Mouse (Mus musculus) liver, postnatal 0 days (tissue): ENCODE results near the gene Fcna. TPM values are rescaled to one million over a fixed set of nuclear protein-coding genes. Genes with fewer than 3 reads are reported as not detected.

ENCODE experiments used
- ATAC-seq: fragments of 200-750 bp; cut with Nextera tagmentation; 2 replicates; pipeline ENCODE4 v1.8.0; 2017; ENCODE audit warnings: mild to moderate bottlenecking, moderate library complexity
- DNase-seq: peaks from one replicate; pipeline ENCODE4 v3.0.0-alpha.2; 2016
- H3K27ac ChIP-seq: fragments of 300-500 bp; sonication (generic); 2 replicates; pipeline ENCODE4 v1.5.1; 2014; ENCODE audit warnings: antibody characterized with exemption, moderate library complexity, mild to moderate bottlenecking, low read depth
- H3K27me3 ChIP-seq: fragments of 300-500 bp; sonication (generic); 2 replicates; pipeline ENCODE4 v1.6.1; 2014; ENCODE audit warnings: low read length, control low read depth, mixed read lengths; ENCODE audit not compliant: insufficient read depth
- H3K36me3 ChIP-seq: fragments of 300-500 bp; sonication (generic); replicated peaks from 2 replicates; pipeline ENCODE4 v1.6.1; 2014; ENCODE audit warnings: mild to moderate bottlenecking, control low read depth, low read length, moderate library complexity, mixed read lengths; ENCODE audit not compliant: insufficient read depth
- H3K4me1 ChIP-seq: fragments of 300-500 bp; sonication (generic); 2 replicates; pipeline ENCODE4 v1.6.1; 2014; ENCODE audit warnings: antibody characterized with exemption, mild to moderate bottlenecking, control low read depth; ENCODE audit not compliant: insufficient read depth
- H3K4me2 ChIP-seq: fragments of 300-500 bp; sonication (generic); 2 replicates; pipeline ENCODE4 v1.6.1; 2014; ENCODE audit warnings: low read depth, mild to moderate bottlenecking, low read length, moderate library complexity, mixed read lengths
- H3K4me3 ChIP-seq: fragments of 300-500 bp; sonication (generic); 2 replicates; pipeline ENCODE4 v1.5.1; 2014; ENCODE audit warnings: low read depth, low read length
- H3K9ac ChIP-seq: fragments of 300-500 bp; sonication (generic); replicated peaks from 2 replicates; pipeline ENCODE4 v1.6.1; 2014; ENCODE audit warnings: mild to moderate bottlenecking, moderate library complexity
- H3K9me3 ChIP-seq: fragments of 300-500 bp; sonication (generic); 2 replicates; pipeline ENCODE4 v1.6.1; 2016; ENCODE audit warnings: mild to moderate bottlenecking, control low read depth, low read length, mixed read lengths
- CTCF ChIP-seq: sonication (generic); IDR thresholded peaks from 2 replicates; pipeline ENCODE4 v1.5.1; 2016; ENCODE audit warnings: antibody characterized with exemption, low read depth
- EP300 ChIP-seq: IDR thresholded peaks from 2 replicates; pipeline ENCODE4 v1.6.1; 2016; ENCODE audit warnings: antibody characterized with exemption, low read depth, mild to moderate bottlenecking
- whole genome bisulfite sequencing: fragments of 180-500 bp; shearing (Covaris S2); extraction: QIAGEN DNeasy Blood & Tissue Kit; methylation state at CpG from one replicate; pipeline ENCODE4 v1.1.7; 2014; ENCODE audit not compliant: insufficient replicate concordance; 5-methylcytosine and 5-hydroxymethylcytosine counted together
- polyA plus RNA-seq: library from polyadenylated mRNA; unstranded; fragments of >200 nt; fragmentation: Nextera tagmentation; extraction: Ambion mirVana; gene quantifications from 2 replicates; pipeline ENCODE4 v1.2.1, GENCODE M21; 2015

Fcna gene
- polyA plus RNA-seq, 1 experiment from 2014 or later: 100 TPM

GRCm38 (mm10) chr2:25620386-25620785 is 7.4 kb downstream of the Fcna start:
- H3K36me3 ChIP-seq: 0 out of 2 replicates have a peak, but pooled peaks cover 4% of the 10 kb centered on the region
- TF ChIP-seq EP300: no peak
- TF ChIP-seq CTCF: no peak
- H3K9me3 ChIP-seq: no peaks in the 10 kb centered on the region
- DNase-seq (no peak), ATAC-seq (no peak)
- no peak overlapping the region for H3K4me3 ChIP-seq
- no peak overlapping the region for H3K27ac ChIP-seq
- no peak overlapping the region for H3K9ac ChIP-seq
- H3K4me1 ChIP-seq: peaks cover 5% of the 10 kb centered on the region
- peaks cover 21% of the 10 kb centered on the region; the same call in 1 of the 2 replicates for H3K27me3 ChIP-seq
- 36% methylated on average over 6 of the region's 6 CpGs for WGBS
- no peak overlapping the region for H3K4me2 ChIP-seq

- 62% methylated on average over 3 of the region's 3 CpGs for WGBS
- Histone ChIP-seq H3K9me3 (no peaks in the 10 kb centered on the region), H3K9ac (no peak within 1 kb of the TSS), H3K4me3 (no peak within 1 kb of the TSS), H3K4me1 (peaks cover 5% of the 10 kb centered on the region), H3K4me2 (no peak within 1 kb of the TSS), H3K36me3 (0 out of 2 replicates have a peak, but pooled peaks cover 4% of the 10 kb centered on the region), H3K27me3 (peaks cover 23% of the 10 kb centered on the region; the same call in 1 of the 2 replicates), H3K27ac (no peak within 1 kb of the TSS)
- no peak for DNase-seq
- no peak for ATAC-seq
- no peak for TF ChIP-seq EP300
- TF ChIP-seq CTCF: no peak
Measured at GRCm38 (mm10) chr2:25617578-25617977, 10.3 kb downstream of the Fcna start, which contains the start of gene Ccdc183. Ccdc183 (minus strand) TSS chr2:25617678.

GRCm38 (mm10) chr2:25616398-25616797 is 11.4 kb downstream of the Fcna start:
- no peak for ATAC-seq
- TF ChIP-seq CTCF: no peak
- no peak for TF ChIP-seq EP300
- no peak overlapping the region for H3K27ac ChIP-seq

GRCm38 (mm10) chr2:25608671-25609070 is 19.2 kb downstream of the Fcna start:
- WGBS: 55% methylated on average over 10 of the region's 10 CpGs
- DNase-seq (no peak), ATAC-seq (peak; percentile 9)
- Histone ChIP-seq H3K4me3 (peak overlapping the region; percentile 90), H3K27me3 (no peaks in the 10 kb centered on the region), H3K9me3 (no peaks in the 10 kb centered on the region), H3K36me3 (no peaks in the 10 kb centered on the region), H3K4me1 (peaks cover 21% of the 10 kb centered on the region), H3K27ac (no peak overlapping the region), H3K4me2 (peak overlapping the region; percentile 92), H3K9ac (no peak overlapping the region; the same call in 1 of the 2 replicates)
- no peak for TF ChIP-seq CTCF
- TF ChIP-seq EP300: no peak

More at GRCm38 (mm10) chr2:25616398-25616797, 11.4 kb downstream of the Fcna start:
- 19% methylated on average over 22 of the region's 22 CpGs for WGBS
- Histone ChIP-seq H3K4me2 (no peak overlapping the region), H3K36me3 (0 out of 2 replicates have a peak, but pooled peaks cover 4% of the 10 kb centered on the region), H3K4me3 (no peak overlapping the region), H3K9ac (no peak overlapping the region), H3K4me1 (peaks cover 5% of the 10 kb centered on the region), H3K27me3 (peaks cover 23% of the 10 kb centered on the region; the same call in 1 of the 2 replicates), H3K9me3 (no peaks in the 10 kb centered on the region)
- DNase-seq: no peak

- peak within 1 kb of the TSS; percentile 90 for H3K4me3 ChIP-seq
- H3K4me1 ChIP-seq: peaks cover 21% of the 10 kb centered on the region
- DNase-seq (peak; percentile 87), ATAC-seq (peak; percentile 93)
- peak within 1 kb of the TSS; percentile 91 for H3K27ac ChIP-seq
- TF ChIP-seq CTCF: no peak
- no peak for TF ChIP-seq EP300
- H3K36me3 ChIP-seq: no peaks in the 10 kb centered on the region
- no peaks in the 10 kb centered on the region for H3K9me3 ChIP-seq
- H3K27me3 ChIP-seq: no peaks in the 10 kb centered on the region
- H3K4me2 ChIP-seq: peak within 1 kb of the TSS; percentile 92
- H3K9ac ChIP-seq: peak within 1 kb of the TSS; percentile 98
- WGBS: under 1% methylated on average over 77 of the region's 80 CpGs
Measured at GRCm38 (mm10) chr2:25607761-25608622, 19.8 kb downstream of the Fcna start, which contains the start of gene Rabl6. Rabl6 (minus strand) TSS chr2:25608521.

GRCm38 (mm10) chr2:25602526-25602925 is 25.3 kb downstream of the Fcna start:
- no peak overlapping the region for H3K4me3 ChIP-seq
- peaks cover 14% of the 10 kb centered on the region for H3K4me1 ChIP-seq
- H3K9ac ChIP-seq: no peak overlapping the region
- ATAC-seq (no peak), DNase-seq (no peak)
- H3K27me3 ChIP-seq: no peaks in the 10 kb centered on the region
- H3K9me3 ChIP-seq: no peaks in the 10 kb centered on the region
- WGBS: 89% methylated on average over 5 of the region's 5 CpGs
- TF ChIP-seq EP300 (no peak), CTCF (no peak)
- no peak overlapping the region for H3K27ac ChIP-seq
- H3K36me3 ChIP-seq: peaks cover 42% of the 10 kb centered on the region
- no peak overlapping the region for H3K4me2 ChIP-seq
